Mouse (Mus musculus): Measurements from ENCODE around the gene Ccdc92.

- no peak for TF ChIP-seq POLR2A (IDR thresholded peaks at IDR 0.05; ENCODE audit: extremely low read depth, insufficient read depth, low read length)
- no peak for TF ChIP-seq CTCF (IDR thresholded peaks at IDR 0.05; ENCODE audit: low read depth, low read length)
These were observed 10.7 kb downstream of the Ccdc92 start for GRCm38 (mm10) chr5:124851572-124851971.
